Mouse (Mus musculus) stomach, postnatal 0 days (tissue): ENCODE measurements around the gene Ubash3b.

Experiments used
- CTCF ChIP-seq: IDR thresholded peaks from 2 replicates; pipeline ENCODE4 v1.5.1; 2016; ENCODE audit warnings: antibody characterized with exemption, low read depth, mild to moderate bottlenecking, moderate library complexity
- EP300 ChIP-seq: optimal IDR thresholded peaks from 2 replicates; pipeline ENCODE3; 2016; ENCODE audit warnings: antibody characterized with exemption

DNA sequence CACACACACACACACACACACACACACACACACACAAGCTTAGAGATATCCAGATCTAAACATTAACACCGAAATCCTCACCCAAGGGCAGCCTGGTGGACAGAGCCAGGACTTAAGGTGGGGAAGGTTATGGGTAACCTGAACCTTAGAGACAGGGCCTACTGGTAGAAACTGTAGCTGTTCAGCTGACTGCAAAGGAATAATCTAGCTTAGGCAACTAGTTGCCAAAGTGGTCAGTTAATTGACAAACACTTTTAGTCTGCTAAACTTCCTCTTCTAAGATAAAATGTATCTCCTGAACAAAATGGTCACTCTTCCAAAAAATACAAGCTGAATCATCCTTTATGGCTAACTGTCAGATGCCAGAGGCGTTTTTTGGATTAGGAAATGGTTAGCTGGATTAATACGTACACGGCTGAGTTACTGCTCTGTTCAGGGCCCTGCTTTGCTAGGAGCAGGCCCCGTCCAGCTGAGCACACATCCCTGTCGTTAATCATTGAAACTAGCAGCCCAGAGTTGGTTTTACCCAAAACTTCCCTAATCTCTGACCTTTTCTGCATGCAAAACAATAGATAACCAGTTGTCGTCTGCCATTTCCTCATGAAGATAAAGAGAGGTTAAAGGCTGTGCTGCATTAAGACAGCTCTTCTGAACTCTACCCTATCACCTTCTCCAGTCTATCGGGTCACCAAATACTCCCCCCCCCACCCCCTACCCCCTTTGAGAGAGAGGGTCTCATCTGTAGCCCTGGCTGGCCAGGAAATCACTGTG lies 102.5 kb downstream of the Ubash3b start:
- TF ChIP-seq CTCF = no peak
- TF ChIP-seq EP300 = no peak
